Mouse (Mus musculus) embryonic facial prominence, embryonic 11.5 days (tissue): Measurements from ENCODE around the gene Apoc2. TPM values are rescaled to one million over a fixed set of nuclear protein-coding genes. Genes with fewer than 3 reads are reported as not detected.

Source experiments
- ATAC-seq: fragments of 200-750 bp; cut with Nextera tagmentation; replicated peaks from 2 replicates; pipeline ENCODE4 v1.8.0; 2017; ENCODE audit warnings: low read depth; ENCODE audit not compliant: insufficient number of reproducible peaks, low FRiP score, low TSS enrichment
- DNase-seq: peaks from one replicate; pipeline ENCODE4 v3.0.0-alpha.2; 2015; ENCODE audit warnings: low spot score
- H3K27ac ChIP-seq: fragments of 300-500 bp; sonication (generic); replicated peaks from 2 replicates; pipeline ENCODE4 v1.5.1; 2014; ENCODE audit warnings: mild to moderate bottlenecking, low read depth, low read length, control low read depth
- H3K27me3 ChIP-seq: fragments of 300-500 bp; sonication (generic); 2 replicates; pipeline ENCODE4 v1.6.1; 2014; ENCODE audit warnings: mild to moderate bottlenecking, low read length, moderate library complexity, mixed read lengths; ENCODE audit not compliant: control insufficient read depth, insufficient read depth
- H3K36me3 ChIP-seq: fragments of 300-500 bp; sonication (generic); replicated peaks from 2 replicates; pipeline ENCODE4 v1.6.1; 2014; ENCODE audit warnings: low read depth, mild to moderate bottlenecking, low read length, moderate library complexity, mixed read lengths; ENCODE audit not compliant: control insufficient read depth, insufficient read depth
- H3K4me1 ChIP-seq: fragments of 300-500 bp; sonication (generic); 2 replicates; pipeline ENCODE4 v1.6.1; 2014; ENCODE audit warnings: low read length, mixed read lengths; ENCODE audit not compliant: control insufficient read depth, insufficient read depth
- H3K4me2 ChIP-seq: fragments of 300-500 bp; sonication (generic); 2 replicates; pipeline ENCODE4 v1.6.1; 2014; ENCODE audit warnings: low read depth, mild to moderate bottlenecking, control low read depth, low read length, moderate library complexity
- H3K4me3 ChIP-seq: fragments of 300-500 bp; sonication (generic); 2 replicates; pipeline ENCODE4 v1.5.1; 2014; ENCODE audit warnings: low read depth, low read length, control low read depth
- H3K9ac ChIP-seq: fragments of 300-500 bp; sonication (generic); replicated peaks from 2 replicates; pipeline ENCODE4 v1.6.1; 2014; ENCODE audit warnings: mild to moderate bottlenecking, control low read depth, low read length
- H3K9me3 ChIP-seq: fragments of 300-500 bp; sonication (generic); replicated peaks from 2 replicates; pipeline ENCODE4 v1.6.1; 2016; ENCODE audit warnings: mild to moderate bottlenecking, low read length, inconsistent platforms, mixed read lengths; ENCODE audit not compliant: control insufficient read depth
- WGBS: fragments of 180-500 bp; shearing (Covaris S2); extraction: QIAGEN DNeasy Blood & Tissue Kit; methylation state at CpG from one replicate; pipeline ENCODE4 v1.1.7; 2014; 5-methylcytosine and 5-hydroxymethylcytosine counted together
- polyA plus RNA-seq: library from polyadenylated mRNA; unstranded; fragments of >200 nt; fragmentation: Nextera tagmentation; extraction: Ambion mirVana; gene quantifications from 2 replicates; pipeline ENCODE4 v1.2.1, GENCODE M21; 2014

Apoc2 gene
- polyA plus RNA-seq, 1 experiment from 2014 or later, result 0.41 TPM

DNA sequence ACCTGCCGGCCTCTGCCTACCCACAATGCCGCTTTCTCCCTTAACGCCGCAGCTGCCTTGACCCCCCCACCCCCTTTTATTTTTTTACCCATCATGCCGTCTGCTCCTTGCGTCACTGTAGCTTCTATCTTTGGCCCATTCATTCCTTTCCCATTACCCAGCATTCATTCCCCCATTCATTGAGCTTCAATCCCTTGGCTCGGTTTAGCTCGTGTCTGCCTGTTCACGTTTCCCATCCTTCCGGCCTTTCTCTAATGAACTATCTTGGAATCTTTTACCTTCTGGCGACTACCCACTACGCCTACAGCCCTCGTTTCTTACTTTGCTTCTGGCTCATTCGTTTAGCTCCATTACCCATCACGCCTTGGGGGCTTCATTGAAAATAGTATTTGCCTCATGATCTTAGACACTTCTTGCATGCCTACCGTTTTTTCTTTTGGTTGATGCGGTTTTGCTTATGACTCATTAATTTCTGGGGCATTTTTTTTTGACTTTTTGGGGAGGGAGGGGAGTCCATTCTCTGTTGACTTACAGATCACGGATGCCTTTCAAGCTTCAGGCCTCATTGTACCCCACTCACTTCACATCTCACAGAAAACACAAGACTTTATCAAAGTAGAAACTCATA, 38.4 kb upstream of the Apoc2 start:
- Histone ChIP-seq H3K27ac (peak overlapping the region; percentile 42), H3K9me3 (peaks cover 4% of the 10 kb centered on the region; the same call in 1 of the 2 replicates), H3K4me3 (peak overlapping the region; percentile 33), H3K9ac (peak overlapping the region; percentile 15; the same call in 1 of the 2 replicates), H3K27me3 (no peaks in the 10 kb centered on the region), H3K4me2 (peak overlapping the region; percentile 64), H3K4me1 (peaks cover 4% of the 10 kb centered on the region; the same call in 1 of the 2 replicates), H3K36me3 (peaks cover 4% of the 10 kb centered on the region)
- ATAC-seq, result no peak
- no peak for DNase-seq
- 6% methylated on average over 18 of the region's 18 CpGs for WGBS

DNA sequence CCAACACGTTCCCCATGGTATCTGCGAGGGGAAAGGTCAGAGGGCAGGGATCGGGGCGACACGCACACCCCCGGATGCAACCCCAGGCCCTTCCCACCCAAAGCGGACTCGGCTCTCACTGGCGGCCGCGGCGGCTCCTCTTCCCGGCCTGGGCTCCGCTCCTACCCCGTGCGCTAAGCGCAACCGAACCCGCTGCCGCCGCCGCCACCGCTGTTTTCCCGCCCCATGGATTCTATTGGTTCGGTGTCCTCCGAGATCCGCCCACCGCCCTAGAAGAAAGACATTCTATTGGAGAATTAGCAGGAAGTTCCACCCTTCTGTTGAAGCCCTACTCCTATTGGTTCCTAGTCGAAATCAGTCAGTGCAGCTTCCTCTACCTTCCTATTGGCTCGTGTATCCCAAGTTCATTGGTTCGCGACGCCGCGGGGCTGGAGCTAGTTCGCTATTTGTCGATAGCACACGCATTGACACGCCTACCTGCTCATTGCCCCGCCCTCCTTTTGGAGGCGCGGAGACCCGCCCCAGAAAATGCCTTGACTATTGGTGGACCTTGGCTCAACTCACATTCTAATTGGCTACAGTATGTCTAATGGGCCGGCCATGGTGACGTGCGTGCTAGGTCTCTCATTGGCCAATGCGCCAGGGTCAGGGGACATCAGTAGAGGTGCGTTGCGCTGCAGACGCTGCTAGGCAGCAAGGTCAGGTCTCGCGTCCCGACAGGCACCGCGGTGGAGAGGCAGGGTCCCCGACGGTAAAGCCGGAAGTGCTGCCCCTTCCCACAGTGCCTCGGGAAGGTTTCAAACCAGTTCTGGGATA, 37.7 kb upstream of the Apoc2 start, which contains the start of gene Tomm40:
Tomm40 (minus strand) TSS at position 200 of the 816 bp plus-strand sequence.
- peak within 1 kb of the TSS; percentile 52 for H3K27ac ChIP-seq
- no peaks in the 10 kb centered on the region; the same call in none of the 2 replicates for H3K36me3 ChIP-seq
- ATAC-seq, result peak; percentile 99
- peak within 1 kb of the TSS; percentile 85 for H3K4me2 ChIP-seq
- 0 out of 2 replicates have a peak, but pooled peaks cover under 1% of the 10 kb centered on the region for H3K9me3 ChIP-seq
- under 1% methylated on average over 57 of the region's 59 CpGs for WGBS
- peak within 1 kb of the TSS; percentile 99 for H3K4me3 ChIP-seq
- H3K27me3 ChIP-seq, result no peaks in the 10 kb centered on the region
- H3K9ac ChIP-seq, result peak within 1 kb of the TSS; percentile 88
- H3K4me1 ChIP-seq, result peaks cover 4% of the 10 kb centered on the region; the same call in 1 of the 2 replicates
- peak; percentile 100 for DNase-seq

DNA sequence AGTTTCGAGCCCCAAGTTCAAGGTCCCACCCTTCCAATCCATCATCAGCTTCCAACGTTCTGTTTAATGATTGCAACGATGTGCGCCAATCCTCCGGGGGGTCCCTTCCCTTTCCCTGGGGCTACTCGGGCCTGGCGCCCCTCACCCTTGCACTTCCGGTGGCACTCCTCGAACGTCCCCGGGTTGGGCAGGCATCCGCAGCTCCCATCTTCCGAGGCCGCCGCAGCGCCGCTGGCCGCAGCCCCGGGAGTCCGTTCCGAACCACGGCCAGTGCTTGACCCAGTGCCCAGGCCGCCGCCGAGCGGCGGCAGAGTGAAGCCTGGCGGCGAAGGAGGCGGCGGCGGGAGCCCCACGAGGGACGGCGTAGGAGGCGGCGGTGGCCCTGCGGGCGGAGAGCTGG, 37.1 kb upstream of the Apoc2 start:
- no peak for ATAC-seq
- H3K9me3 ChIP-seq, result no peaks in the 10 kb centered on the region
- peak overlapping the region; percentile 99 for H3K4me3 ChIP-seq
- H3K4me2 ChIP-seq, result peak overlapping the region; percentile 85
- WGBS, result under 1% methylated on average over 39 of the region's 39 CpGs
- no peaks in the 10 kb centered on the region; the same call in none of the 2 replicates for H3K36me3 ChIP-seq
- no peak for DNase-seq
- H3K4me1 ChIP-seq, result peaks cover 4% of the 10 kb centered on the region; the same call in 1 of the 2 replicates
- no peaks in the 10 kb centered on the region for H3K27me3 ChIP-seq
- peak overlapping the region; percentile 88 for H3K9ac ChIP-seq
- peak overlapping the region; percentile 52; the same call in 1 of the 2 replicates for H3K27ac ChIP-seq

DNA sequence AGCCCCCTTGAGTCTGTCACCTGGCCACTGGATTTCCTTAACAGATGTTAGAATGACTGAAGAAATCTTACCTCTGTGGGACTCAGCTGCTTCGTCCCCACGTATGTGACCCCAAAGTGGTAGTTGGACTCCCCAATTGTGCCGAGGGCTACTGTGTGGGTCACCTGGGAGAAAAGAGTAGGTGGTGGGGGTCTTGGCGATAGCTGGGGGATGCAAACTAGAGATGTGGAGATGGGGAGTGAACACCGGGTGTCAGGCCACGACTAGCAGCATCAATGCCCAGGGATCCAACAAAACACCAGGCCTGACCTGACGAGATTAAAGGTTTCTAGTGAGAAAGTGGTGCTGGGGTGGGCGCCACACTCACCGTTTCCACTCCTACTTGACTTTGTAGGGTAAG, 35.9 kb upstream of the Apoc2 start:
- no peak overlapping the region for H3K27ac ChIP-seq
- H3K36me3 ChIP-seq, result peaks cover 3% of the 10 kb centered on the region
- ATAC-seq (no peak), DNase-seq (no peak)
- WGBS, result 82% methylated on average over 9 of the region's 9 CpGs
- no peaks in the 10 kb centered on the region for H3K27me3 ChIP-seq
- peaks cover 4% of the 10 kb centered on the region; the same call in 1 of the 2 replicates for H3K4me1 ChIP-seq
- no peak overlapping the region for H3K4me3 ChIP-seq
- H3K9me3 ChIP-seq, result no peaks in the 10 kb centered on the region
- H3K9ac ChIP-seq, result no peak overlapping the region
- H3K4me2 ChIP-seq, result no peak overlapping the region

DNA sequence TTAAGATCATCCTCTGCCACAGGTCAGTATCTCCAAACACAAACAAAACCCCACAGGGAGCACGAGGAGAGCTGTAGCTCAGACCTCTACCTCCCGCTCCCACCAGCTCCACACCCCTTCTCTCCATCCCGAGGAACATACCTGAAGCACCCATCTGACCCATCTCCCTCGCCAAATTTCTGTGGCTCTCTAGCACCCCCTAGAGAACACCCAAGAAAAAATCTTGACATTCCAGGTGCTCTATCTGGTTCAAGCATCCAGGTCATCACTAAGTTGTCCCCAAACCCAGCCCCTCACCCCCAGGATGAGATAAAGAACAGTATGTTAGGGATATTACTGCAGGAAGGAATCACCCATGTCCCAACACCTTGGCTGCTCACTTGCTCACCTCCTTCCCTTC, 35.5 kb upstream of the Apoc2 start:
- Histone ChIP-seq H3K36me3 (peaks cover 3% of the 10 kb centered on the region), H3K27ac (no peak overlapping the region), H3K27me3 (no peaks in the 10 kb centered on the region), H3K9me3 (no peaks in the 10 kb centered on the region), H3K4me2 (no peak overlapping the region), H3K4me3 (no peak overlapping the region), H3K9ac (no peak overlapping the region), H3K4me1 (peaks cover 4% of the 10 kb centered on the region; the same call in 1 of the 2 replicates)
- WGBS, result 57% methylated on average over 4 of the region's 4 CpGs
- DNase-seq (peak; percentile 48), ATAC-seq (no peak)

DNA sequence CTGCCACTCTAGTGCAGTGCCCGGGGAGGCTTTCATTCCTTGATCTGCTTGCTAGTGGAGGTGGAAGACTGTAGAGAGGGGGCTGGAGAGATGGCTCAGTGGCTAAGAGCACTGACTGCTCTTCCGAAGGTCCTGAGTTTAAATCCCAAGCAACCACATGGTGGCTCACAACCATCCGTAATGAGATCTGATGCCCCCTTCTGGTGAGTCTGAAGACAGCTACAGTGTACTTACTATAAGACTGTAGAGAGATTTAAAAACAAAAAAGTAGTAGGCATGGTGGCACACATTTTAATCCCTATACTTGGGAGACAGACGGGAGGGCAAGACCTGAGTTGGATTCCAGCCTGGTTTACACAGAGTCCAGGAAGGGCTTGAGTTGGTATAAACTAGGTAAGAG, 34.7 kb upstream of the Apoc2 start:
- Histone ChIP-seq H3K4me3 (no peak overlapping the region), H3K36me3 (peaks cover 3% of the 10 kb centered on the region), H3K4me2 (no peak overlapping the region), H3K27ac (no peak overlapping the region), H3K9ac (no peak overlapping the region), H3K4me1 (peaks cover 4% of the 10 kb centered on the region; the same call in 1 of the 2 replicates), H3K27me3 (no peaks in the 10 kb centered on the region), H3K9me3 (no peaks in the 10 kb centered on the region)
- DNase-seq, result peak; percentile 34
- WGBS, result 72% methylated on average over 4 of the region's 4 CpGs
- ATAC-seq, result no peak

DNA sequence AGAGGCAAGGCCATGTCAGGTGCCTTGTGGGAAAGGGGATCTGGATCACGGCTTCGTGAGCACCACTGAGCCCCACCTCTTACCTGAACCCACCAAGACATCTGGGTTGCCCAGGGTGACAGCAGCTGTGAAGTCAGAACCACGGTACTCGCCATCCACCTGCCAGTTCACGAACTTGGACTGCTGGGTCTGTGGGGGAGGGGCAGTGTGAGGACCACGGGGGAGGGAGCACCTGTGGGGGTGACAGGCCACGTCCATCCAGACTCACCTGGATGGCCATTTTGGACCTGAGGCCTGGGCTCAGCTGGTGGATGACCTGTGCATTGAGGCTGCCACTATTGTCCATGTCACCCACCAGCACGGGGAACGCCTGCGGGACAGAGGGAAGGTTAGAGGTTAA, 32.9 kb upstream of the Apoc2 start:
- ATAC-seq, result no peak
- 90% methylated on average over 10 of the region's 10 CpGs for WGBS

More for the DNA sequence above, 32.9 kb upstream of the Apoc2 start:
- Histone ChIP-seq H3K4me1 (no peaks in the 10 kb centered on the region; the same call in 1 of the 2 replicates), H3K27me3 (no peaks in the 10 kb centered on the region), H3K4me3 (no peak overlapping the region), H3K9me3 (no peaks in the 10 kb centered on the region), H3K9ac (no peak overlapping the region), H3K27ac (no peak overlapping the region), H3K36me3 (peaks cover 3% of the 10 kb centered on the region), H3K4me2 (no peak overlapping the region)
- no peak for DNase-seq
